Mouse (Mus musculus) frontal cortex, adult (tissue): ENCODE results near the gene Pah.
A peak's percentile ranks its signal among the peaks of the same experiment; 100 is the strongest.

Experiments used
- ATAC-seq: cut with Nextera tagmentation; 2 replicates; pipeline ENCODE4 v1.9.2; 2017; ENCODE audit warnings: mild to moderate bottlenecking, moderate library complexity, mixed read lengths; ENCODE audit not compliant: low TSS enrichment

Pah gene

GRCm38 (mm10) chr10:87503946-87504345, 17.6 kb upstream of the Pah start:
- ATAC-seq = no peak

GRCm38 (mm10) chr10:87508581-87508980, 13.0 kb upstream of the Pah start:
- ATAC-seq = peak; percentile 73

GRCm38 (mm10) chr10:87513052-87513451, 8.5 kb upstream of the Pah start:
- no peak for ATAC-seq

- no peak for ATAC-seq
Observed at GRCm38 (mm10) chr10:87518585-87518984, 3.0 kb upstream of the Pah start.

- no peak for ATAC-seq
Observed at GRCm38 (mm10) chr10:87520401-87521116, 1.0 kb upstream of the Pah start.

- ATAC-seq = peak; percentile 77
Observed at GRCm38 (mm10) chr10:87534172-87534571, 12.6 kb downstream of the Pah start.

GRCm38 (mm10) chr10:87545759-87546158, 24.2 kb downstream of the Pah start:
- no peak for ATAC-seq

- ATAC-seq = no peak
Observed at GRCm38 (mm10) chr10:87546299-87547234, 25.0 kb downstream of the Pah start.

GRCm38 (mm10) chr10:87552726-87553125, 31.1 kb downstream of the Pah start:
- ATAC-seq = peak; percentile 98

- no peak for ATAC-seq
Observed at GRCm38 (mm10) chr10:87556441-87556840, 34.8 kb downstream of the Pah start.

- ATAC-seq = no peak
Observed at GRCm38 (mm10) chr10:87563818-87564217, 42.2 kb downstream of the Pah start.

- ATAC-seq = no peak
Observed at GRCm38 (mm10) chr10:87565712-87566111, 44.1 kb downstream of the Pah start.

- no peak for ATAC-seq
Observed at GRCm38 (mm10) chr10:87572500-87572899, 50.9 kb downstream of the Pah start.

- ATAC-seq = no peak
Observed at GRCm38 (mm10) chr10:87586696-87587095, 65.1 kb downstream of the Pah start.

GRCm38 (mm10) chr10:87593916-87594315, 72.3 kb downstream of the Pah start:
- ATAC-seq = no peak

- peak; percentile 85 for ATAC-seq
Observed at GRCm38 (mm10) chr10:87596361-87597074, 74.9 kb downstream of the Pah start.

- ATAC-seq = peak; percentile 96
Observed at GRCm38 (mm10) chr10:87597075-87597677, 75.6 kb downstream of the Pah start.

- no peak for ATAC-seq
Observed at GRCm38 (mm10) chr10:87602151-87602550, 80.6 kb downstream of the Pah start.

GRCm38 (mm10) chr10:87625196-87625595, 103.6 kb downstream of the Pah start:
- ATAC-seq = no peak
